8 mouse cellular contexts compared by ENCODE assay signal in the genomic region with DNA sequence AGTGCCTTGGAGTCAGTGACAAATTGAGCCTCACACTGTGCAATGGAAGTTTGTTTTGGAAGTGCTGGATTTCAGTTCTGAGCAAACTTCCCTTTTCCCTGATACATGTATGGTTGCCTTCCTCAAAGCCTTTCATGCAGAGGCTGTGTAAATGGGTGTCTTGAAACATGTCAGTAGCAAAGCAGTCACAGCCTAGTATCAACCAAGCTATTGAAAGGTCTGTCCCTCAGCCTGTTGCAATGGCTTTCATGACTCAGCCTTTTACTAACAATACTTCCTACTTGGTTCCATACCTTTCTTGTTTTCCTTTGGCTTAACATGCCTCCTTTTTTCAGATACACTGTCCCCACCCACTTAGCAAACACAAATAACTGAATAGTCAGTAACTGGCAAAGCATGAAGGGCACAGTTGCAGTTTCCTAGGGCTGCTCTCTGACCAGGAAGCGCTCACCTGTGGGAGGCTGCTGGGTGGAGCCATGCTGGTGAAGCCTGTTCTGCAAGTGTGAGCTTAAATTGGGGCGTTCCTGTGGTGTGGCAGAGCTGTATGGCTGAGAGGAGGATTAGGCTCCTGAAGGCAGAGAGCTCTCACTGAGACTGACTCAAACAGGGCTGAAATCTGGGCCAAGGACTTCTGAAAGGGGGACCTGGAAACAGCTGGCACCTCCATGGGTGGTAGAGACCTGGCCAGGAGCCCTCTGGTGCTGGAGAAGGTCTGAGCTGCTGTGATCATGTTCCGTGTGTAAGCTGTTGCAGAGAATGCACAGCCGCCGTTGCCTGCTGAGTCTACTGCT.
A peak's percentile ranks its signal among the peaks of the same experiment; 100 is the strongest.
DNase-seq lines count a peak whose midpoint lies in the region; ATAC-seq lines count a peak whose summit lies in the region.

No protein-coding gene starts in this region.

- peak; percentile 94 for ATAC-seq in intestine, embryonic 14.5 days (replicated peaks; ENCODE audit: low FRiP score, low TSS enrichment, low read depth)

- no peaks in the 10 kb centered on the region for H3K9me3 ChIP-seq in intestine, embryonic 14.5 days (ENCODE audit: control insufficient read depth, low read length)

- peaks cover 18% of the 10 kb centered on the region; the same call in 1 of the 2 replicates for H3K4me1 ChIP-seq in intestine, embryonic 14.5 days (replicated peaks; ENCODE audit: control insufficient read depth, insufficient read depth, low read length)

- peak overlapping the region; percentile 10; the same call in 1 of the 2 replicates for H3K27ac ChIP-seq in intestine, embryonic 14.5 days (ENCODE audit: low read depth)

- H3K4me2 ChIP-seq in intestine, embryonic 14.5 days (ENCODE audit: low read length): peak overlapping the region; percentile 27; the same call in 1 of the 2 replicates

- WGBS in intestine, embryonic 14.5 days: 48% methylated on average over 5 of the region's 5 CpGs

- peak; percentile 9 for DNase-seq in thymus, postnatal 4 days
- no peak for DNase-seq in thymus, adult 18-20 months
- DNase-seq in cerebellum, postnatal 4 days (ENCODE audit: low spot score in 2 of 2): peak; percentile 29 to 62
- DNase-seq in intestine, embryonic 14.5 days (ENCODE audit: low spot score): peak; percentile 80
- DNase-seq in lung, adult 18-20 months: peak; percentile 80 to 90
- peak; percentile 76 for DNase-seq in right cerebral cortex, postnatal 25 days
- DNase-seq in c-Kit-positive CD71-positive TER-119-positive erythroid progenitor cells, embryonic 14.5 days (ENCODE audit: low spot score): no peak
- DNase-seq in natural killer cell, adult 2 months (ENCODE audit: low spot score in 2 of 2): no peak

- H3K9ac ChIP-seq in intestine, embryonic 14.5 days (ENCODE audit: low read length): no peak overlapping the region

- H3K27me3 ChIP-seq in intestine, embryonic 14.5 days (replicated peaks; ENCODE audit: control insufficient read depth, insufficient read depth, low read length): no peaks in the 10 kb centered on the region

- peak overlapping the region; percentile 29 for H3K4me3 ChIP-seq in intestine, embryonic 14.5 days (ENCODE audit: low read depth, low read length)

- no peaks in the 10 kb centered on the region for H3K36me3 ChIP-seq in intestine, embryonic 14.5 days (ENCODE audit: control insufficient read depth, insufficient read depth, low read length)

Comparison
In these comparisons a context has a peak if more than half of its experiments do, and no peak if none do; other contexts are left out.
1. DNase-seq: peak in thymus, postnatal 4 days (single experiment), cerebellum, postnatal 4 days (2 of 2), intestine, embryonic 14.5 days (single experiment), lung, adult 18-20 months (2 of 2) and right cerebral cortex, postnatal 25 days (single experiment); none in thymus, adult 18-20 months (0 of 2), c-Kit-positive CD71-positive TER-119-positive erythroid progenitor cells, embryonic 14.5 days (single experiment) and natural killer cell, adult 2 months (0 of 2).